Mouse (Mus musculus) E14TG2a.4 (cell line): ENCODE measurements around the gene Caap1.

Experiments used
- CTCF ChIP-seq: conservative IDR thresholded peaks from 2 replicates; pipeline ENCODE4 v1.5.1; 2014; ENCODE audit warnings: low read length
- NANOG ChIP-seq: IDR thresholded peaks from 2 replicates; pipeline ENCODE4 v1.6.1; 2014; ENCODE audit warnings: borderline replicate concordance, low read length, mixed read lengths
- POU5F1 ChIP-seq: IDR thresholded peaks from 2 replicates; pipeline ENCODE4 v1.6.1; 2014; ENCODE audit warnings: low read length, borderline replicate concordance

DNA sequence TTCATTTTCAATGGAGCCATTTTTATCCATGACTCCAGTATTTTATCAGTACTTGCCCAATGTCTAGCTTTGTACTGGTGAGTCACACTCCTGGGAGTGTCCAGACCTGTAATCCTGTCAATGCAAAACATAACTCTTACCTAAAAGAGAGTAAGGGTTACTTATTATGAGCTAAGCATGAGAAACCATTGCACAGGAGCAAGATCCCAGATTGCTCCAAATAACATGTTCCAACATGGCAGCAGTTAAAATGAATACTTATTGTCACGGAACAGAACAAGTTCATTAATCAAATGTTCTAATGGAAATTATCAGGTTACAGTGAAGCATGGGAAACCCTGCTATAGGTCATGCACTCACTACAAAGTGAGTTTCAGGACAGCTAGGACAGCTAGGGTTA, 3.7 kb upstream of the Caap1 start:
- TF ChIP-seq CTCF (no peak), POU5F1 (no peak), NANOG (no peak)
